Mouse (Mus musculus) testis, postnatal 10 days (tissue): ENCODE measurements around the gene Ngfr.

Experiments
- DNase-seq: peaks from one replicate; pipeline ENCODE4 v3.0.0; 2021; ENCODE audit warnings: low spot score

Ngfr gene

DNA sequence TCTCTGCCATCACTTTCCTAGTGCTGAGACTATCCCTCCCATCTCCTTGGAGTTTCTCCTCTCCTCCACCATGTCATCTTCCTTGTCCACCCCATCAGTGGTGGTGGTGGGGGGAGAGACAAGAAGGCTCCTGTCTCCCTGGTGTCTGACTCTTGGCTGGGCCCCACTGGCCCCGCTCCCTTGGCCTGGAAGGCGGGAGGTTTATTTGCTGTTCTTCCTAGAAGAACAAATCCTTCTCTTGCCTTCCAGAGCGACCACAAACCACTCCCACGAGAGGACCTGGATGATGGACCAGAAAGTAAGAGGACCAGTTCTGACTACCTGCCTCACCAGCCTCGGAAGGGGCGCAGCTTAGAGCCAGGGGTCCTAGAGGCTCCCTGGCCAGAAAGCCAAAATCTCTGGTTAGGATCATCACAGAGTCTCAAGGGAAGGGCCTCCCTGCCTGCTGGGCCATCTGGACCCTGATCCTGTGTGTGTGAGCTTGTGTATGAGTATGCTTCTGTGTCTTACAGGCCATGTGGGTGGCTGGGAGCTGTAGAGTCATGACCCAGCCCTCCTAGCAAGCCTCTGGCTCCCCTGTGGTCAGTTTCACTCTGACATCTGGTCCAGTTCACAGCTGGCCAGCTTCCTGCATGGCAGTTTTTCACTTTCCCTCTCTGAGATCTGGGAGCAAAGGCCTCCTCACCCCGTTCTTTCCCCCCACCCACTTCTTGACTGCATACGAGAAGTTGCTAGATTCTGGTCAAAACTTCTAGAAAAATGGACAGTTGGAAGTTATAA lies 19.4 kb downstream of the Ngfr start:
- DNase-seq, result no peak

DNA sequence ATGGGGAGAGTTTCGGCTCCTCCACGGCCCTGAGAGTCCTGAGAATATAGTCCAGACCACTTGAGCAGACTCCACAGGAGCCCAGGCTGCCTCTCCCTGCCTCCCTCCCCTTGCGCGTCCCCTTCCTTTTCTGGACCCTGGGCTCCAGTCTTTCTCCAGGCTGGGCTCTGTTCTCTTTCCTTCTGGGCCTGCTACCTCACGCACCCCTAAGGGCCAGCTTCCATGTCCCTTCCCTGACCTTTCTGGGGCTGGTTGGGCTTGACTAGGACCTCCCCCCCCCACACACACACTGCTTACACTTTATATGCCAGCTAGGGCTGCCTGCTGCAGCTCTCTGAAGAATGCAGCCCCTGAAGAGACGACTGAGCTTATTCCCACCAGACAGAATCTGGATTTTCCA lies 20.2 kb downstream of the Ngfr start:
- DNase-seq, result no peak

DNA sequence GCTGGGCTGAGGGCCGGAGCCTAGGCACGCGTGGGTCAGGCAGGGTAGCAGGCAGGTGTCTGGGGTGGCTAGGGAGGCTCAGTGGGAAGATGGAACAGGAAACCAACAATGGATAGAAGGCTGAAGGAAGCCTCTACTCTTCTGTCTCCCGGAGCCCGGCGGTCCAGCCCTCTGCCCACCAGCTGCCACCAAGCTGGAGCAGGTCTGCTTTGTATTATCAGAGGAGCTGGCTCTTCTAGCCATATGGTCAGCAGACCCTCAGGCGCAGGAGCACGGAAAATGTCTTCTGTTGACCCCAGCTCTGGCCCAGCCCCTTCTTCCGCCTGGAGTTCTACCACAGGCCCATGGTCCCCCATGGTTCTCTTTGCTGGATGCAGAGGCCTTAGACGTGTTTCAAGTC lies 22.2 kb downstream of the Ngfr start:
- no peak for DNase-seq

DNA sequence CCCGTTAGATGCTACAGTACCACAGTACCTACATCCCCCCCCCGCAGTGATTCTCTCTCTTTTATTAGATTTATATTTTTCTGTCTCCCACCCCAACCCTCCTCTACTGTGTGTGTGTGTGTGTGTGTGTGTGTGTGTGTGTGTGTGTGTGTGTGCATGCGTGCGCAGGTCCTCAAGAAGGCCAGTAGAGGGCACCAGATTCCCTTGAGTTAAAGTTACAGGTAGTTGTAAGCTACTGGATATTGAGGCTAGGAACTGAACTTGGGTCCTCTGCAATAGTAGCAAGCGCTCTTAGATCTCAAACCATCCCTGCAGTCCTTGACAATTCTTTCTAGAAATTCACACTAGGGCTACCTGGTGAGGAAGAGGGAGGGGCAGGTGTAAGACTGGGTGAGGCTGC lies 23.7 kb downstream of the Ngfr start:
- DNase-seq, result no peak

DNA sequence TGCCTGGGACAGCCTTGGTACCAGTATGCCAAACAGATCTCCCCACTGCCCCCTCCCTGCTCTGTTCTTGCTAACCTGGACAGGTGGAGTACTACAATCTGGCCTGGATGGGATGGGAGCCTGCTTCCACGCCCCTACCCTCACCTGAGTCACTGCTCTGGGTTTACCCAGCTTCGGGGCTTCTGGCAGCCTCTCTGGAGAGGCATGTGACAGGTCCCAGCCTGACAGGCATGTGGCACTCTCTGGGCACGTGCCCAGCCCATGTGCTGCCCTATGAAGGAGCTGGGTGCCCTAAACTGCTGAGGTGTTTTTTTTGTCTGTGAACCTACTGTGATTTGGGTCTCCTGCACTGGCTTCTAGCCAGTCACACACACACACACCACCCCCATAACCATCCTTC lies 26.8 kb downstream of the Ngfr start:
- no peak for DNase-seq

DNA sequence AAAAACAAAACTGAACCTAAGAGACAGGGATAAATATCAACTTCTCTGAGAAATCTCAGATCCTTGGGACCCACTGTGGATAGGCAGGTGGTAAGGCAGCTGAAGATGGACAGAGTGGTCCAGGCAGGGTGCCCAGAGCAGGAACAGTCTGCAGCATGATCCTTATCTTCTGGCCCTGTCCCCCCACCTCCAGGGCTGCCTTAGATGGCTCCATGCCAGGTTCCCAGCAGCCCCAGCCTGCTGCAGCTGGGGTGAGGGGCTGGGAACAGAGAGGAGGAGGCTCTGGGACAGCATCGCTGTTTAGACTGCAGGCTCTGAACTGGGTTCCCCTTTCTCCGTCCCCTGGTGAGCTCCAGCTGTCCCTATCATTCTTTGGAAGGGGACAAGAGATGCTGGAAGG lies 27.8 kb downstream of the Ngfr start:
- no peak for DNase-seq

DNA sequence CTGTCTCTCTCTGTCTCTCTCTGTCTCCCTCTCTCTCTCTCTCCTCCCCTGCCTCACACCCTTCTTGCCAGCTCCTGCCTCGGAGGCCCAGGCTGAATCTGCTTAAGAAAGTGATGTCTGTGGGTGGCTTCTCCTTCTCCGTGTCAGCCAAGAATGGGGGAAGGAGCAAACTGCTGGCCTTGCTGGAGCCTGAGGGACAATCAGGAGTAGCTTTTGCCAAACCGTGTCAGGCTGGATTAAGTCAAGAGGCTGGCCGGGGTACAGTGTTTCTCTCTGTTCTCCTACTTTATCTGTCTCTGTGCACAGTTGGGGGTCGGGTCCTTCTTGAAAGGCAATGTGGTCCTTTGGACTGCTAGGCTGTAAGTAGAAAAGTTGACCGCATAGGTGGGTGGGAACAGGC lies 29.8 kb downstream of the Ngfr start:
- DNase-seq, result no peak

DNA sequence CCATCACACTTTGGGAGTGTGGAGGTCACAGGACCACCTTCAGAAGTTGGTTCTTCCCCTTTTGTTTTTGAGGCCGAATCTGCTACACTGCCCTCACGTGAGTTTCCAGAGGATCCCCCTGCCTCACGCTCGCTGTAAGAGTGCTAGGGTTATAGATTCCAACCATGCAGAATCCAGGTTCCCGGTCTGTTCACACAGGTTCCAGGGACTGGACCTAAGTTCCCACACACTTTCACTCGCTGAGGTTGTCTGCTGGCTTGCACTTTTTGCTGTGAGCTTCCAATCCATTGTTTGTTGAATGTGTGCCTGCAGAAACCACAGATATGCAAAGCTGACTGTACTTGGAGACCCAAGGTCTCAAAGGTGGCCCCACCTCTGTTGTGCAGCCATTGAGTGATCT lies 30.5 kb downstream of the Ngfr start:
- no peak for DNase-seq

DNA sequence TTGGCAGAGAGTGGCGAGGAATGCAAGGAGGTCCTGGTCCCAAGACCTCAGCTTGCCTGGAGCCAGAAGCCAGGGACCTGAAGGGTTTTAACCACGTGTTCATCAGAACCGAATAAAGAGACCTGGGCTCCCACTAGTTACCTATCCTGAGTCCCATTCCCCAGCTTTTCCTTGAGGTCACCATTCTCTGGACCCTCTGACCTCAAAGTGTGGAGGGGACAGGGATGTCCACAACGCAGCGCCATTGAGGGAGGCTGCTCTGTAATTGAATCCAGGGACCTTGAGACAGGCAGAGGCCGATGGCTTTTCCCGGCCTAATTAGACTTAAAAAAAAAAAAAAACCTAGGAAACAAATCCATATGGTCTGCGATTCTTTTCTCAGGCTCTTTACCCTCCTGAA lies 32.3 kb downstream of the Ngfr start:
- DNase-seq, result no peak

DNA sequence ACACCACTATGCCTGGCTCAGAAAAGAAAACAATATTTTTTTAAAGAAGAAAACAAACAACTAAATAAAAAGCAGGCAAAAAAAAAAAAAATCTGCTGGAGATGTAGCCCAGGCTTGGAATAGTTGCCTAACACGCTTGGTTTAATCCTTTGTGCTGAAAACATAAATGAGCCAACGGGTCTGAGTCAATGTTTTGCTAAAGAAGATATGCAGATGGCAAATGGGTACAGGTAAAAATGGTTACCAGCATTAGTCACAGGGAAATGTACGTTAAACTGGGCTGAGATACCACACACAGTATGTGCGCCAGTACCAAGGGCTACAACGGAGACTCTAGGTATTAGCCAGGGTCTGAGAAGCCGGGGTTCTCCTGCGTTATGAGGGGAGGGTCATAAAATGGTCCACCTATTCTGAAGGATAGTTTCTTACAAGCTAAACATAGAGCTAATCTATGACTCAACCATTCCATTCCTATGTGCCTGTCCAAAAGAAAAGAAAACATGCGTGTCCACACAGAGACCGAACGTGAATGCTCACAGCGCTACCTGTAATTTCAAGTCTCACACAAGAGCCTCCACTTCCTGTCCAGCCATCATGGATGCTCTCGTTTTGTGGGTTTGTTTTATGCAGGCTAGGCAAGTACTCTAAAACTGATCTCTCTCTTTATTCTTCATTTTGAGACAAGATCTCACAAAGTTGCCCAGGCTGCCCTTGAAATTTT lies 37.1 kb downstream of the Ngfr start:
- no peak for DNase-seq

DNA sequence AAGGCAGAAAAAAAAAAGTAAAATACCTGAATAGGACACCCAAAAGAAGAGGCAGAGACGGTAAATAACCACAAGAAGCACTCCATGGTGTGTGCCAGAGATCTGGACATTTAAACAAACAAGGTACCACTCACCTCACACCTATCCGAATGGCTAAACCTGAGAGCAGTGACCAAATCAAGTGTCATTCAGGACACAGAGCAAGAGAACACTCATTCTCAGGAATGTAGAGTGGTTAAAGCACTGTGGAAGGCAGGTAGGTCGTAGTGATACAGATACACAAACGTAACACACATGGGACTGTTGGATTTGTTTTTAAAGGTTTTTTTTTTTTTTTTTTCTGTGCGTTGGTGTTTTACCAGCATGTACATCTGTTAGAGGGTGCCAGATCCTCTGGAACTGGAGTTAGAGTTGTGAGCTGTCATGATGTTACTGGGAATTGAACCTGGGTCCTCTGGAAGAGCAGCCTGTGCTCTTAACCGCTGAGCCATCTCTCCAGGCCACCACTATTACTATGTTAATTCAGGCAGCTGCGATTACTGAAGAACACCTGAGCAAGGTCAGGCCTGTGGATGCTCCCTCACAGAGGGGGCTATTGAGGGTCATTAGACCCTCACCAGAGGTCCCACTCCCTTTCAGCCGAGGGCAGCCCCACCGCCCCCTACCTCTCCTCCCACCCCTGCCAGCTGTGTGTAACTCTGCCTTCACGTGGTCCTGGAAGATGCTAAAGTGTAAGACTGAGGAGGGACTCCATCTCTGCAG lies 41.3 kb downstream of the Ngfr start:
- no peak for DNase-seq

DNA sequence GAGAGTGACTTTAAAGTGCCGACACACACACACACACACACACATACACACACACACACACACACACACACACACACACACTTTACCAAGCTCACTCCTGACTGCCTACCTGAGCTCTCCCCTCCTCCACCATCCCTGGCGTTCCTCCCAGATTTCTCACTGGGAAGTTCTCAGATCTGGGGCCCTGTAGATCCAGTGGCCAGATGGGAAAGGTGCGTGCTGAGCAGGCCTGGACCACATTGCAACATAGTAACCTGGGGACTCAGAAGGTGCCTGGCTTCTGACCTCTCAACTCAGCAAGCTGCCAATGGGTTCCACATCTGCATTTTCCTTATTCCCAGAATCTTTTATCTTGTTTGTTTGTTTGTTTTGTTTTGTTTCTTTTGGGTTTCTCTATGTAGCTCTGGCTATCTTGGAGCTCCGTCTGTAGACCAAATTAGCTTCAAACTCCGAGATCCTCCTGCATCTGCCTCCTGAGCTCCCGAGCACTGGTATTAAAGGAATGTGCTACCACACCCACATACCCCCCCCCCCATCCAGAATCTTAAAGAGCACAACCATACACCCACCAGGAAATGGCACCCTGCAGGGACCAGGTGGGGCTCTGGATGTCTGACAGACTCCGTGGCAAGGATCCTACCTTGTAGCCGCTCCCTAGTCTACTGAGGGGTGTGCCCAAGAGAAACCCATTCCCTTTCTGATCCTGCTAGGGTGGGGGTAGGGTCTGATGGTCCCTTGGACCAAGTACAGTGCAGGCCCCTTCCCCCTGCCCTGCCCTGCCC lies 42.8 kb downstream of the Ngfr start:
- DNase-seq, result no peak

DNA sequence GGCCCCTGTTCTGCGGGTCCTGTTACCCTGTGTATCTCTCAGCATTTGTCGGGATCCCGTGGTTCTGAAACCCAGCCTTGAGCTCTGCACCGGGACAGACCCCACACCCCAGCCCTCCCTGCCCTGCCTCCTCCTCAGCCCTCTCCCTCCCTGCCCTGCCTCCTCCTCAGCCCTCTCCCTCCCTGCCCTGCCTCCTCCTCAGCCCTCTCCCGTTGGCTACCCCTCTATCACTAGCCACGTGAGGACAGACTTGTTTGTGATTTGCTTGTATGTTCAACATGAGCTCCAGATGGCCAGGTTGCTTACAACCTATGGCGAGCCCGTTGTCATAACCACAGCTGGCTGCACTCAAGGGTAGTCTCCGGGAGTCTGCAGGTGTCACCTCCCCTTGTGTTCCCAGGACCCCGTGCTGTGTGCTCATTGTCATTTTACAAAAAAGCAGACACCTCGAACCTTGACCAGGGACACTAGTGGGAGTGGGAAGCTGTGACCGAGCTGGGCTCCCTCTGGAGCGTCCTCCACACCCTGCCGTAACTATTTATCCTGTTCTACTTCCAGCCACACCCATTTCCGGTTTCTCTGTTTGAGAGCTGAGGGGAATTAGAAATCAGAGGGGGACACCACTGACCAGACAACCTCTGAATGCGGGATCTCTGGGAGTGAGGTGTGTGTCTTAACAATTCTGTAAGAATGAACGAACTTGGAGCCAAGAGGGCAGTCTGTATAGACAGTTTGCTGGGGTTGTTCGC lies 46.7 kb downstream of the Ngfr start:
- no peak for DNase-seq

DNA sequence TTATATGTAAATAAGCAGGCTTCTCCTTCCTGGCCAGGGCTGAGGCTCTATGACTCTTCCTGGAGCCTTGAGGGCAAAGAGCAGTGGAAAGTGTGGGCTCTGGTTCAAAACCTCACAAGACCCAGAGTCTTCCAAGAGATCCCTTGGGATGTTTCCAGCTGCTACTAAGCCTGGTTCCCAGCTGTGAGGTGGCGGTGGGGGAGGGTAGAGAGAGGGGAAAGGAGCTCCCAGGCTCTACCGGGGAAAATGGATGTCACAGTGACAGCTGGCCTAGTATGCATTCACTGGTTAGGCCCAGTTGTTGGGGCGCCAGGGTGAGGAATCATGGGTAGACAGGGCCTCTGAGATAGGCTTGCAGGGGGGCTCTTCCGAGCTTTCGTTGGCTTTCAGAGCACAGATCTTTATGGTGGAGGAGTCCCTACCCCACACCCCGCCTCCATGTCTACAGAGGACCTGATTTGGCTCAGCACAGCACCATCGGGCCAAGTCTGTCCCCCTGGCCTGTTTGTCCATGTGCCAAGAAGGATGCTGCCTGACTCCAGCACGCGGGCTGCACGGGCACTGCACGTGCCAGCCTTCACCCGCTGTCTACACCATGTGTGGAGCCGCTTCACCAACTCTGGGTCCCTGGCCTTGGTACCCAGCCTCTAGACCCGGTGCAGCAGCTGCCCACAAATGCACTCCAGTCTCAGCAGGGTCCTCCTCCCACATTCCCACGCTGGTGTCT lies 49.0 kb downstream of the Ngfr start:
- DNase-seq, result no peak

DNA sequence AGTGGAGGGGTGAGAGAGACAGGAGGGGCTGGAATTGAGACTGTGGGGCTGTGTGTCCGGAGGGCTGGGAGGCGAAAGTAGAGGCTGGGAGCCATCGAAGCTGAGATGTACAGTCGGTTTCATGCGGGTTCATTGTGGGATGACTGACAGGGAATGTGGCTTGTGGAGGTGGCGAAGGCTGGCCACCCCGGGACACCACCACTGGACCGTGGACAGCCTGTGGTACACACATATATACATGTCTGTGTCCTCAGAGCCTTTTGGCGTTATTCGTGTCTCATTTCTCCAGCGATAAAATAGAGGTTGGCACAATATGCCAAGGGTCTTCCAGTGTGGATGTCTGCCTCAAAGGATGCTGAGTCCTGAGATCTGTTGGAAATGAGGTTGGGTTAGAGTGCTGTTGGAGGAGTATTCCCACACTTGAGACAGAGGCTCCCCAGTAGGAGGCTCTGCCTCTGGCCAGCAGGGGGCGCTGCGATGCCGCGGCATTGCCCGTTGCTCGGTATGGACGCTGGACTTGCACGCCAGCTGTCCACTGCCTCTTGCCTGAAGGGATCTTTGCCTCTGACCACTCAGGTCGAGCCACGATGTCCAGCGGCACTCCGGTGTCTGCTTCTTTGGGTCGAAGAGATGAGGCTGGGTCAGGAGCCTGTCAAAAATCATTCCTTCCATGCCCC lies 53.9 kb downstream of the Ngfr start:
- peak; percentile 98 for DNase-seq

DNA sequence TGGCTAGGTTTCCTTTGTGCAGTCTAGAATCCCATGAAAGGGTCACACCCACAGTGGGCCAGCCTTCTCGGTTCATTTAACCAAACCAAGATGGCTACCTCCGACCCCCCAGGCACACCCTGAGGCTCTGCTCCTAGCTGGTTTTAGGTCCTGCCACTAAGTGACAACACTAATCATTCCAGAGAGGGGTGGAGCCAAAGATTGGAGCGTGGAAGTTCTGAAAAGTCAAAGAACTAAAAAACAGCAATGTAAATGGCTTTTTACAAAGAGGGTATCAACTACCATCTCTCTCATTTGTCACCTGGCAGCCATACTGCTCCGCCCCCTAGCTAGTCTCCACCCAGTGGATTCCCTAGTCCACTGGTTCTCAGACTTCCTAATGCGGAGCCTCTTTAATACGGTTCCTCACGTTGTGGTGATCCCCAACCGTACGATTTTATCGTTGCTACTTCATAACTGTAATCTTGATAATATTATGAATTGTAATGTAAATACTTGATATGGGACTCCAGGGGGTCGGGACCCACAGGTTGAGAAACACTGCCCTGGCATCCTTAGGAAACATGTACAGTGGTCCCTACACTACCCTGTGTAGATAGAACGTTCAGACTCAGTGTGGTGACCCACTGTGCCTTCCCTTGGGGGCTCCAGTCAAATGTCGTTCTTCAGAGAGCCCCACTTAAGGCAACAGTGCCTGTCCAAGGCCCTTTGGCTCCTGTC lies 55.0 kb downstream of the Ngfr start:
- DNase-seq, result no peak

DNA sequence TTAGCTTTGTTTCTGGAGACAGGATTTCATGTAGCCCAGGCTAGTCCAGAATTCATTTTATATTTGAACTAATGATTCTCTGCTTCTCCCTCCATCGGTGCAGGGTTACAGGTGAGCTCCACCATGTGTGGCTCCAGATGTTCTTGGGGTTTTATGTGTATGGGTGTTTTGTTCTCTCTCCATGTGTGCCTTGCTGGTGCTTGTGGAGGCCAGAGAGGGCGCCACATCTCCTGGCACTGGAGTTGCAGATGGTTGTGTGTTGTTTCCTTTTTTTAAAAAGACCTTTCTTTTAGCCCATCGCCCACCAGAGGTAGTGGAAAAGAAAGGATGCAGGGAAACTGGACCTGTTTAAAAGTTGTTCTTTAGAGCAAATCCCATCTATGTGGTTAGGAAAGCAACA lies 59.3 kb downstream of the Ngfr start:
- no peak for DNase-seq

DNA sequence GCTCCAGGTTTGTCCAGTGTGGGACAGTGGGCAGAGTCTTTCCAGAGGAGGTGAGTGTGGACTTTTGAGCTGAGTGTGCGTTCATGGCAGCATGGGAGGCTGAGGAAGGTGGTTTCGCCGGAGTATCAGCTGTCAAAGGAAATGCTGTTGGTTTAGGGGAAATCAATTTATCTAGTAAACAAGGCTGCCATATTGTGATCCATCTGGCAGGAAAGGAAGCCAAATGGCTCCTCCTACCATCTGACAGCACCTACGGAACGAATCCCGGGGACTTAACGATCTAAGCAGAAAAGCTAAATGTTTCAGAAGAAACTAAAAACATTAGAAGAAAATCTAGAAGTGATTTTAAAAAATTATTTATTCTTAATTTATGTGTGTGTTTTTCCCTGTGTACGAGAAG lies 60.2 kb downstream of the Ngfr start:
- no peak for DNase-seq

DNA sequence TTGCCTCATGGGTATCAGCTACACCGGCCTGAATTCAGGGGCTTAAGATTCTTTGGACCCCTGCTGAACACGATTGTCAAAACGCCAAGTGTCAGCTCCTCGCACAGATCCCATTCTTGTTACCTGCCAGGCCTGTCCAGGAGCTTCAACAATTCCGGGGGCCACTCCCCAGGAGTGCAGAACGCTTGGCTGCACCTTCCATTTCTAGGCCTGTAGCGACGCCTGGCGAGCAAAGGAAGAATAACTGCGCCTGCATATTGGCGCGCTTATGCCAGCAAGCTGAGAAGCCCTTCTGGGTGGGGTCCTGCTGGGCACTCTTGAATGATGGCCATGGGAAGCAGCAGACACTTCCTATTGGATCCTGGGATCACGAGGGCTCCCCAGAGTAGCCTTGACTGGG lies 66.0 kb downstream of the Ngfr start:
- DNase-seq, result peak; percentile 84
